Mouse (Mus musculus) midbrain, postnatal 0 days (tissue): ENCODE measurements around the gene H2-Aa. TPM values are rescaled to one million over a fixed set of nuclear protein-coding genes. Genes with fewer than 3 reads are reported as not detected.

ENCODE experiments used
- ATAC-seq: fragments of 200-750 bp; cut with Nextera tagmentation; 2 replicates; pipeline ENCODE4 v1.8.0; 2017; ENCODE audit warnings: moderate number of reproducible peaks, mild to moderate bottlenecking, moderate TSS enrichment, moderate library complexity; ENCODE audit not compliant: low FRiP score
- DNase-seq: peaks from one replicate; pipeline ENCODE4 v3.0.0-alpha.2; 2015; ENCODE audit warnings: low spot score
- H3K27ac ChIP-seq: fragments of 300-500 bp; sonication (generic); 2 replicates; pipeline ENCODE4 v1.5.1; 2014; ENCODE audit warnings: low read depth, mild to moderate bottlenecking, low read length, mixed read lengths
- H3K27me3 ChIP-seq: fragments of 300-500 bp; sonication (generic); 2 replicates; pipeline ENCODE4 v1.6.1; 2014; ENCODE audit warnings: low read length, control low read depth, mixed read lengths; ENCODE audit not compliant: insufficient read depth
- H3K36me3 ChIP-seq: fragments of 300-500 bp; sonication (generic); 2 replicates; pipeline ENCODE4 v1.6.1; 2014; ENCODE audit warnings: low read length, control low read depth, mixed read lengths; ENCODE audit not compliant: insufficient read depth
- H3K4me1 ChIP-seq: fragments of 300-500 bp; sonication (generic); 2 replicates; pipeline ENCODE4 v1.6.1; 2014; ENCODE audit warnings: mild to moderate bottlenecking, control low read depth, antibody characterized with exemption, low read length, mixed read lengths; ENCODE audit not compliant: insufficient read depth
- H3K4me2 ChIP-seq: fragments of 300-500 bp; sonication (generic); 2 replicates; pipeline ENCODE4 v1.6.1; 2014; ENCODE audit warnings: low read depth, mild to moderate bottlenecking, low read length, mixed read lengths; ENCODE audit not compliant: poor library complexity, severe bottlenecking
- H3K4me3 ChIP-seq: fragments of 300-500 bp; sonication (generic); 2 replicates; pipeline ENCODE4 v1.5.1; 2014; ENCODE audit warnings: low read depth, mild to moderate bottlenecking, low read length, moderate library complexity
- H3K9ac ChIP-seq: fragments of 300-500 bp; sonication (generic); replicated peaks from 2 replicates; pipeline ENCODE4 v1.6.1; 2014; ENCODE audit warnings: mild to moderate bottlenecking, low read length, moderate library complexity, mixed read lengths; ENCODE audit not compliant: poor library complexity, severe bottlenecking
- H3K9me3 ChIP-seq: fragments of 300-500 bp; sonication (generic); 2 replicates; pipeline ENCODE4 v1.6.1; 2016; ENCODE audit warnings: low read length, control low read depth
- CTCF ChIP-seq: IDR thresholded peaks from 2 replicates; pipeline ENCODE4 v1.5.1; 2016; ENCODE audit warnings: antibody characterized with exemption, mild to moderate bottlenecking
- WGBS: fragments of 180-500 bp; shearing (Covaris S2); extraction: QIAGEN DNeasy Blood & Tissue Kit; methylation state at CpG from one replicate; pipeline ENCODE4 v1.1.7; 2014; 5-methylcytosine and 5-hydroxymethylcytosine counted together
- polyA plus RNA-seq: library from polyadenylated mRNA; unstranded; fragments of >200 nt; fragmentation: Nextera tagmentation; extraction: Ambion mirVana; gene quantifications from 2 replicates; pipeline ENCODE4 v1.2.1, GENCODE M21; 2015
- total RNA-seq: library from RNA; depleted of rRNA; stranded (reverse); fragments of >200 nt; gene quantifications from 2 replicates; pipeline ENCODE4 v1.2.3, GENCODE M21; 2014; rRNA removed

Gene H2-Aa
- total RNA-seq (0.66 TPM in 1 of 2 replicates, not detected in the other), polyA plus RNA-seq (0.29 and 0.81 TPM in 2 replicates)

DNA sequence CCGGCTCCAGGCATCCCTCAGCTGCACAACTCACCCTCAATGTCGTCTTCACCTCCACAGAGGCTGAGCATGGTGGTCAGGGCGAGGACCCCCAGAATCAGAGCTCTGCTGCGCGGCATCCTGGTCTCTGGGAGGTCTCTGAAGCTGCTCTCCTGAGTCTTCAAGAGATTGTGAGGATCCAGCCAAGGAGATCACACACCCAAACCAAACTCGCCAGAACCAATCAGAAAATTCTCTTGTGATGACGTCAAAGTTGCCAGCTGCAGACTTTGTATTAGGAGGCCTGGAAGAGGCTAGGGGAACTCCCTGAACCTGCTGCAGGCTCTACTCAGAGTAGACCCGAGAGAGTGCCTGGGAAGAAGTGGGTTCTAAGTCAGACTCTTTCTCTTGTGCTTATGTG is at the start of gene H2-Aa:
Gene H2-Aa, minus strand, starts transcription at position 176 of the 400 bp plus-strand sequence.
- Histone ChIP-seq H3K27me3 (no peaks in the 10 kb centered on the region; the same call in 1 of the 2 replicates), H3K4me2 (no peak within 1 kb of the TSS), H3K27ac (no peak within 1 kb of the TSS), H3K4me1 (no peaks in the 10 kb centered on the region), H3K4me3 (no peak within 1 kb of the TSS), H3K9ac (no peak within 1 kb of the TSS), H3K9me3 (no peaks in the 10 kb centered on the region), H3K36me3 (no peaks in the 10 kb centered on the region)
- DNase-seq (peak; percentile 76), ATAC-seq (no peak)
- 17% methylated on average over 8 of the region's 8 CpGs for WGBS
- TF ChIP-seq CTCF: no peak

GRCm38 (mm10) chr17:34331200-34331599 is 43.6 kb upstream of the H2-Aa start:
- TF ChIP-seq CTCF: no peak
- 97% methylated on average over 1 of the region's 1 CpGs for WGBS
- H3K4me1 ChIP-seq: no peaks in the 10 kb centered on the region

DNA sequence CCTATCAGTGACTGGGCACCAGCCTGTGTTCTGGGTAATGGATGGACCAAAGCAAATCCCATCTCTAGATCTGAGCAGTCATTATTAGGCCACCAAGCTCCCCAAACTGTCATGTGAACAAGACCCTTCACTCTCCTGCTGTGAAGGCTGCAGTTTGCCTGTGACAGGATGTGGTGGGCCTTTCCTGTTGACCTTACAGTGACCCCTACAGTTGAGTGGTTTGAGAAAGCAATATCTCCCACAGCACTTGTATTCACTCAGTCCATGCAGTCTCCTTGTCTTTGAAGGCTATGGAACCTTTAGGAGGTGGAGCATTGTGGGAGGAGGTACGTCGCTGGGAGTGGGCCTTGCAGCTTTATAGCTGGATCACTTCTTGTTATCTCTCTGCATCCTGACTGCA is 42.2 kb upstream of the H2-Aa start:
- H3K9me3 ChIP-seq: no peaks in the 10 kb centered on the region
- no peak for TF ChIP-seq CTCF
- no peak overlapping the region for H3K4me3 ChIP-seq
- ATAC-seq (no peak), DNase-seq (no peak)
- no peak overlapping the region for H3K9ac ChIP-seq
- no peak overlapping the region for H3K27ac ChIP-seq
- no peaks in the 10 kb centered on the region for H3K36me3 ChIP-seq
- 75% methylated on average over 2 of the region's 2 CpGs for WGBS
- no peaks in the 10 kb centered on the region for H3K27me3 ChIP-seq
- H3K4me1 ChIP-seq: no peaks in the 10 kb centered on the region
- H3K4me2 ChIP-seq: no peak overlapping the region

More at GRCm38 (mm10) chr17:34331200-34331599, 43.6 kb upstream of the H2-Aa start:
- H3K27me3 ChIP-seq: no peaks in the 10 kb centered on the region
- no peak overlapping the region for H3K27ac ChIP-seq
- ATAC-seq (no peak), DNase-seq (no peak)
- H3K9ac ChIP-seq: no peak overlapping the region
- no peaks in the 10 kb centered on the region for H3K36me3 ChIP-seq
- H3K9me3 ChIP-seq: no peaks in the 10 kb centered on the region
- no peak overlapping the region for H3K4me2 ChIP-seq
- H3K4me3 ChIP-seq: no peak overlapping the region

GRCm38 (mm10) chr17:34326373-34326772 is 38.8 kb upstream of the H2-Aa start:
- Histone ChIP-seq H3K9ac (no peak overlapping the region), H3K27ac (no peak overlapping the region), H3K4me1 (no peaks in the 10 kb centered on the region), H3K9me3 (no peaks in the 10 kb centered on the region), H3K27me3 (no peaks in the 10 kb centered on the region), H3K4me2 (no peak overlapping the region), H3K4me3 (no peak overlapping the region), H3K36me3 (no peaks in the 10 kb centered on the region)
- 74% methylated on average over 3 of the region's 3 CpGs for WGBS
- ATAC-seq (no peak), DNase-seq (no peak)
- no peak for TF ChIP-seq CTCF

DNA sequence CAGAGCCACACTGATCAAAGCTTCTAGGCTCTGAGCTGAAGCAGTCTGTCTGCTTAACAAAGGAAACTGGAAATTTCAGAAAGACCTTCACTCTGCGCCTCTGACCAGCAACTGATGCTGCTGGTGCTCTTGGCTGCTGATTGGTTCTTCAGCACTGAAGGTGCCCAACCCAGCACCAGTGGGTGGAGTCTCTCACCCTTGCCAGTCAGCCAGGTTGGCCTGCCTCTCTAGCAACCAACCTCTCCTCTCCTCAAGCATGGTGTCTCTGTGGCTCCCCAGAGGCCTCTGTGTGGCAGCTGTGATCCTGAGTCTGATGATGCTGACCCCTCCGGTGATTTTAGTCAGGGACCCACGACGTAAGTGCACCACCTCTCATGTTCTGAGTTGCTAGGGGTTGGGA is 37.8 kb upstream of the H2-Aa start, which contains the start of gene H2-Eb2:
Gene H2-Eb2, plus strand, starts transcription at position 230 of the 400 bp plus-strand sequence.
- TF ChIP-seq CTCF: no peak
- Histone ChIP-seq H3K27me3 (no peaks in the 10 kb centered on the region), H3K27ac (no peak within 1 kb of the TSS), H3K4me1 (no peaks in the 10 kb centered on the region), H3K9ac (no peak within 1 kb of the TSS), H3K4me3 (no peak within 1 kb of the TSS), H3K4me2 (no peak within 1 kb of the TSS), H3K36me3 (no peaks in the 10 kb centered on the region), H3K9me3 (no peaks in the 10 kb centered on the region)
- no peak for ATAC-seq
- peak; percentile 25 for DNase-seq
- 59% methylated on average over 4 of the region's 4 CpGs for WGBS

- Histone ChIP-seq H3K4me1 (no peaks in the 10 kb centered on the region), H3K9me3 (no peaks in the 10 kb centered on the region), H3K27me3 (no peaks in the 10 kb centered on the region), H3K9ac (no peak overlapping the region), H3K4me2 (no peak overlapping the region), H3K27ac (no peak overlapping the region), H3K36me3 (no peaks in the 10 kb centered on the region), H3K4me3 (no peak overlapping the region)
- 43% methylated on average over 2 of the region's 2 CpGs for WGBS
- TF ChIP-seq CTCF: no peak
- no peak for ATAC-seq
- DNase-seq: no peak
Measured at GRCm38 (mm10) chr17:34317275-34317674, 29.7 kb upstream of the H2-Aa start.
